Mouse (Mus musculus) heart, embryonic 12.5 days (tissue): ENCODE results near the gene Crtc3. TPM values are rescaled to one million over a fixed set of nuclear protein-coding genes. Genes with fewer than 3 reads are reported as not detected.

Experiments
- ATAC-seq: fragments of 200-750 bp; cut with Nextera tagmentation; 2 replicates; pipeline ENCODE4 v1.8.0; 2017; ENCODE audit warnings: moderate TSS enrichment, moderate library complexity; ENCODE audit not compliant: insufficient number of reproducible peaks, low FRiP score
- H3K27ac ChIP-seq: fragments of 300-500 bp; sonication (generic); 2 replicates; pipeline ENCODE4 v1.5.1; 2016; ENCODE audit warnings: mild to moderate bottlenecking, moderate library complexity; ENCODE audit not compliant: poor library complexity, severe bottlenecking
- H3K27me3 ChIP-seq: fragments of 300-500 bp; sonication (generic); replicated peaks from 2 replicates; pipeline ENCODE4 v1.6.1; 2016; ENCODE audit warnings: mild to moderate bottlenecking, moderate library complexity
- H3K36me3 ChIP-seq: fragments of 300-500 bp; sonication (generic); 2 replicates; pipeline ENCODE4 v1.6.1; 2016; ENCODE audit warnings: mild to moderate bottlenecking, moderate library complexity
- H3K4me1 ChIP-seq: fragments of 300-500 bp; sonication (generic); replicated peaks from 2 replicates; pipeline ENCODE4 v1.6.1; 2016; ENCODE audit warnings: mild to moderate bottlenecking
- H3K4me2 ChIP-seq: fragments of 300-500 bp; sonication (generic); 2 replicates; pipeline ENCODE4 v1.6.1; 2016; ENCODE audit warnings: mild to moderate bottlenecking, moderate library complexity
- H3K4me3 ChIP-seq: fragments of 300-500 bp; sonication (generic); 2 replicates; pipeline ENCODE4 v1.5.1; 2016; ENCODE audit warnings: mild to moderate bottlenecking
- H3K9ac ChIP-seq: fragments of 300-500 bp; sonication (generic); 2 replicates; pipeline ENCODE4 v1.6.1; 2016; ENCODE audit warnings: mild to moderate bottlenecking, moderate library complexity
- H3K9me3 ChIP-seq: fragments of 300-500 bp; sonication (generic); replicated peaks from 2 replicates; pipeline ENCODE4 v1.6.1; 2016; ENCODE audit warnings: mild to moderate bottlenecking, moderate library complexity
- whole genome bisulfite sequencing: fragments of 180-500 bp; shearing (Covaris S2); methylation state at CpG from one replicate; pipeline ENCODE4 v1.1.7; 2016; 5-methylcytosine and 5-hydroxymethylcytosine counted together
- polyA plus RNA-seq: library from polyadenylated mRNA; unstranded; fragments of >200 nt; fragmentation: Nextera tagmentation; extraction: Ambion mirVana; gene quantifications from 2 replicates; pipeline ENCODE4 v1.2.1, GENCODE M21; 2016

The Crtc3 gene
- polyA plus RNA-seq, 1 experiment from 2014 or later: 16.9 TPM

GRCm38 (mm10) chr7:80685639-80686038 is 3.0 kb downstream of the Crtc3 start:
- Histone ChIP-seq H3K27me3 (no peaks in the 10 kb centered on the region), H3K36me3 (no peaks in the 10 kb centered on the region), H3K27ac (no peak overlapping the region), H3K4me2 (no peak overlapping the region), H3K4me3 (no peak overlapping the region), H3K9me3 (no peaks in the 10 kb centered on the region), H3K4me1 (peaks cover 56% of the 10 kb centered on the region), H3K9ac (no peak overlapping the region)
- ATAC-seq: no peak
- WGBS: 59% methylated on average over 5 of the region's 5 CpGs

GRCm38 (mm10) chr7:80682630-80683029 is 6.0 kb downstream of the Crtc3 start:
- Histone ChIP-seq H3K36me3 (no peaks in the 10 kb centered on the region), H3K4me3 (no peak overlapping the region), H3K4me2 (no peak overlapping the region), H3K27me3 (no peaks in the 10 kb centered on the region), H3K4me1 (peaks cover 57% of the 10 kb centered on the region), H3K9ac (no peak overlapping the region), H3K9me3 (no peaks in the 10 kb centered on the region), H3K27ac (0 out of 2 replicates have a peak overlapping the region, but pooled peaks have one; percentile 6)
- no peak for ATAC-seq
- WGBS: 11% methylated on average over 1 of the region's 1 CpGs

- H3K4me3 ChIP-seq: no peak overlapping the region; the same call in 1 of the 2 replicates
- WGBS: 22% methylated on average over 12 of the region's 12 CpGs
- no peaks in the 10 kb centered on the region for H3K9me3 ChIP-seq
- no peaks in the 10 kb centered on the region for H3K27me3 ChIP-seq
- peaks cover 3% of the 10 kb centered on the region for H3K36me3 ChIP-seq
- peak overlapping the region; percentile 14; the same call in 1 of the 2 replicates for H3K27ac ChIP-seq
- H3K4me2 ChIP-seq: peak overlapping the region; percentile 44
- ATAC-seq: 0 out of 2 replicates have a peak, but pooled peaks have one; percentile 60
- H3K4me1 ChIP-seq: peaks cover 45% of the 10 kb centered on the region
- H3K9ac ChIP-seq: 0 out of 2 replicates have a peak overlapping the region, but pooled peaks have one; percentile 37
These were observed 8.3 kb downstream of the Crtc3 start for GRCm38 (mm10) chr7:80680218-80680847.

GRCm38 (mm10) chr7:80672323-80672722 is 16.4 kb downstream of the Crtc3 start:
- no peaks in the 10 kb centered on the region for H3K9me3 ChIP-seq
- no peaks in the 10 kb centered on the region for H3K27me3 ChIP-seq
- no peak overlapping the region for H3K4me3 ChIP-seq
- H3K4me1 ChIP-seq: peaks cover 25% of the 10 kb centered on the region
- H3K9ac ChIP-seq: no peak overlapping the region
- no peak overlapping the region for H3K27ac ChIP-seq
- 77% methylated on average over 3 of the region's 3 CpGs for WGBS
- no peak for ATAC-seq
- no peak overlapping the region for H3K4me2 ChIP-seq
- peaks cover 14% of the 10 kb centered on the region for H3K36me3 ChIP-seq

- Histone ChIP-seq H3K27me3 (no peaks in the 10 kb centered on the region), H3K4me1 (peaks cover 35% of the 10 kb centered on the region)
- WGBS: 89% methylated on average over 6 of the region's 6 CpGs
These were observed 17.8 kb downstream of the Crtc3 start for GRCm38 (mm10) chr7:80670889-80671288.

GRCm38 (mm10) chr7:80667190-80667589 is 21.5 kb downstream of the Crtc3 start:
- H3K4me2 ChIP-seq: peak overlapping the region; percentile 43
- H3K27me3 ChIP-seq: no peaks in the 10 kb centered on the region
- no peak overlapping the region for H3K4me3 ChIP-seq
- no peaks in the 10 kb centered on the region for H3K9me3 ChIP-seq
- H3K36me3 ChIP-seq: 0 out of 2 replicates have a peak, but pooled peaks cover 7% of the 10 kb centered on the region
- peak overlapping the region; percentile 44; the same call in 1 of the 2 replicates for H3K9ac ChIP-seq
- peak overlapping the region; percentile 89 for H3K27ac ChIP-seq
- no peak; the same call in 1 of the 2 replicates for ATAC-seq
- H3K4me1 ChIP-seq: peaks cover 44% of the 10 kb centered on the region
- WGBS: 25% methylated on average over 11 of the region's 11 CpGs

More at GRCm38 (mm10) chr7:80670889-80671288, 17.8 kb downstream of the Crtc3 start:
- Histone ChIP-seq H3K9me3 (no peaks in the 10 kb centered on the region), H3K9ac (no peak overlapping the region), H3K4me3 (no peak overlapping the region), H3K36me3 (peaks cover 11% of the 10 kb centered on the region; the same call in 1 of the 2 replicates), H3K4me2 (no peak overlapping the region), H3K27ac (no peak overlapping the region)
- ATAC-seq: no peak

- H3K4me2 ChIP-seq: peak overlapping the region; percentile 43
- 0 out of 2 replicates have a peak overlapping the region, but pooled peaks have one; percentile 44 for H3K9ac ChIP-seq
- 0 out of 2 replicates have a peak, but pooled peaks cover 4% of the 10 kb centered on the region for H3K36me3 ChIP-seq
- ATAC-seq: no peak
- H3K27ac ChIP-seq: peak overlapping the region; percentile 89
- no peaks in the 10 kb centered on the region for H3K9me3 ChIP-seq
- H3K4me3 ChIP-seq: no peak overlapping the region
- 45% methylated on average over 10 of the region's 10 CpGs for WGBS
- H3K27me3 ChIP-seq: no peaks in the 10 kb centered on the region
- H3K4me1 ChIP-seq: peaks cover 44% of the 10 kb centered on the region
These were observed 22.3 kb downstream of the Crtc3 start for GRCm38 (mm10) chr7:80666198-80666915.

- no peaks in the 10 kb centered on the region for H3K9me3 ChIP-seq
- H3K4me2 ChIP-seq: no peak overlapping the region
- H3K4me3 ChIP-seq: no peak overlapping the region
- H3K4me1 ChIP-seq: peaks cover 52% of the 10 kb centered on the region
- no peaks in the 10 kb centered on the region for H3K27me3 ChIP-seq
- ATAC-seq: no peak
- no peaks in the 10 kb centered on the region for H3K36me3 ChIP-seq
- H3K9ac ChIP-seq: no peak overlapping the region
- H3K27ac ChIP-seq: peak overlapping the region; percentile 29; the same call in 1 of the 2 replicates
- 92% methylated on average over 4 of the region's 4 CpGs for WGBS
These were observed 27.6 kb downstream of the Crtc3 start for GRCm38 (mm10) chr7:80661082-80661481.

GRCm38 (mm10) chr7:80660619-80661018 is 28.1 kb downstream of the Crtc3 start:
- no peak overlapping the region for H3K9ac ChIP-seq
- peaks cover 52% of the 10 kb centered on the region for H3K4me1 ChIP-seq
- no peaks in the 10 kb centered on the region for H3K36me3 ChIP-seq
- no peak overlapping the region for H3K4me2 ChIP-seq
- ATAC-seq: no peak
- peak overlapping the region; percentile 29; the same call in 1 of the 2 replicates for H3K27ac ChIP-seq
- H3K27me3 ChIP-seq: no peaks in the 10 kb centered on the region
- H3K9me3 ChIP-seq: no peaks in the 10 kb centered on the region
- WGBS: 77% methylated on average over 4 of the region's 4 CpGs
- no peak overlapping the region for H3K4me3 ChIP-seq

GRCm38 (mm10) chr7:80657896-80658295 is 30.8 kb downstream of the Crtc3 start:
- Histone ChIP-seq H3K4me3 (no peak overlapping the region), H3K9me3 (no peaks in the 10 kb centered on the region), H3K27ac (peak overlapping the region; percentile 19), H3K9ac (peak overlapping the region; percentile 6; the same call in 1 of the 2 replicates), H3K4me2 (no peak overlapping the region), H3K4me1 (peaks cover 62% of the 10 kb centered on the region), H3K27me3 (no peaks in the 10 kb centered on the region), H3K36me3 (no peaks in the 10 kb centered on the region)
- ATAC-seq: 0 out of 2 replicates have a peak, but pooled peaks have one; percentile 45
- 30% methylated on average over 8 of the region's 8 CpGs for WGBS
